Mouse (Mus musculus) cerebellum, adult 2 months (tissue): ENCODE data around the gene Nppc.

ENCODE experiments used
- CTCF ChIP-seq: fragments of 200-500 bp; IDR thresholded peaks from 2 replicates; pipeline ENCODE4 v1.5.1; 2011; ENCODE audit warnings: low read depth, mild to moderate bottlenecking, control low read depth, low read length, moderate library complexity, borderline replicate concordance; ENCODE audit not compliant: insufficient read depth
- POLR2A ChIP-seq: fragments of 200-500 bp; IDR thresholded peaks from 2 replicates; pipeline ENCODE4 v1.6.1; 2011; ENCODE audit warnings: low read length, control low read depth, borderline replicate concordance; ENCODE audit not compliant: insufficient read depth

GRCm38 (mm10) chr1:86669552-86670273 is 658 bp downstream of the Nppc start:
- peak; percentile 79 for TF ChIP-seq CTCF
- no peak for TF ChIP-seq POLR2A
